Mouse (Mus musculus): ENCODE results near the gene Fmod. TPM values are rescaled to one million over a fixed set of nuclear protein-coding genes. Genes with fewer than 3 reads are reported as not detected.

The Fmod gene
- total RNA-seq, 1 experiment = not detected

DNA sequence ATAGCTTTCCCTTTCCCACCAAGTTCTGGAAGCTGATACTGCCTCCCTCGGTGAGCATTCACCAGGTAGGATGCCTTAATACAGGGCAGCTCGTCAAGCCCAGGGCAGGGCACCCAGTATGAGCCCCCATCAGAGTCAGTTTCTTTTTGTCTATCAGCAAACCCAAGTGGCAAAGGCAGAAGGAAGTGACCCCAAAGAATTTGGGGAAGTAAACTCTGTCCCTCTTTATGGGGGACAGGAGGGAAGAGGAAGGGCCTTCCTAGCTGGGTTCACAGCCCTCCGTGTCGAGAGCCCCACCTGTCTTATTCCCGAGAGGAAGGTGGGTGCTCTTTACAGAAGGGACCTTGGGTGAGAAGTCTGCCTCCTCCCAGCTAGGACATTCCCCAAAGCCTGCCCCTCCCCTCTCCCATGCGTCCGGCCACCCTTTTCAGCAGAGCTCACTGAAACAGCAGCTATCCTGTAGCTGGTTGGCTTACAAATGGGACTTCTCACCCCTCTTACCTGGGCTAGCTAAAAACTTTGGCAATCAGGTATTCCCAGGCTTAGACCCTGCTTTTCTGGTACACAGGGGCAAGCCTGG is 58.1 kb downstream of the Fmod start:
- Histone ChIP-seq H3K4me3 (ENCODE audit: insufficient read depth in 1 of 2, low read depth in 1 of 2, low read length in 2 of 2, poor library complexity in 1 of 2, severe bottlenecking in 1 of 2) (no peak overlapping the region), H3K27ac (ENCODE audit: insufficient read depth, low read depth, low read length, poor library complexity, severe bottlenecking) (no peak overlapping the region), H3K9ac (ENCODE audit: insufficient read depth, low read depth, low read length, poor library complexity, severe bottlenecking) (no peak overlapping the region), H3K36me3 (ENCODE audit: control insufficient read depth, insufficient read depth, low read length, poor library complexity, severe bottlenecking) (no peaks in the 10 kb centered on the region), H3K4me1 (ENCODE audit: control insufficient read depth in 2 of 2, insufficient read depth in 2 of 2, low read length in 2 of 2, poor library complexity in 1 of 2) (peaks cover 7 to 26% of the 10 kb centered on the region in 2 experiments; a peak in 2 of 4 replicates), H3K9me3 (ENCODE audit: control insufficient read depth, insufficient read depth, low read depth, low read length) (no peaks in the 10 kb centered on the region)
- DNase-seq (ENCODE audit: low read depth, low spot score) = no peak
- in situ Hi-C loops (cut with MboI; ENCODE audit: low sequenced_read_pairs in 2 of 2, unreplicated experiment in 2 of 2) = no loop called here
- TF ChIP-seq MAFK (IDR thresholded peaks at IDR 0.05; ENCODE audit: insufficient read depth, low read depth, low read length) = no peak
- no peak for TF ChIP-seq ZNF384 (IDR thresholded peaks at IDR 0.05; ENCODE audit: low read depth, low read length)
- no peak for TF ChIP-seq ZC3H11A (IDR thresholded peaks at IDR 0.05; ENCODE audit: borderline replicate concordance, low read depth, low read length)
- TF ChIP-seq HCFC1 (IDR thresholded peaks at IDR 0.05; ENCODE audit: borderline replicate concordance, insufficient read depth, low read length) = no peak
- TF ChIP-seq CHD2 (IDR thresholded peaks at IDR 0.05; ENCODE audit: low read depth, low read length) = no peak

GRCm38 (mm10) chr1:134095721-134096120 is 58.7 kb downstream of the Fmod start:
- TF ChIP-seq HCFC1 (IDR thresholded peaks at IDR 0.05; ENCODE audit: borderline replicate concordance, insufficient read depth, low read length) (no peak), ZNF384 (IDR thresholded peaks at IDR 0.05; ENCODE audit: low read depth, low read length) (no peak), ZC3H11A (IDR thresholded peaks at IDR 0.05; ENCODE audit: borderline replicate concordance, low read depth, low read length) (no peak), MAFK (IDR thresholded peaks at IDR 0.05; ENCODE audit: insufficient read depth, low read depth, low read length) (no peak), CHD2 (IDR thresholded peaks at IDR 0.05; ENCODE audit: low read depth, low read length) (no peak)
- no peak for DNase-seq (ENCODE audit: low read depth, low spot score)
- H3K4me1 ChIP-seq (ENCODE audit: control insufficient read depth in 2 of 2, insufficient read depth in 2 of 2, low read length in 2 of 2, poor library complexity in 1 of 2) = peaks cover 7 to 31% of the 10 kb centered on the region in 2 experiments; a peak in 3 of 4 replicates
- in situ Hi-C loops (cut with MboI; ENCODE audit: low sequenced_read_pairs in 2 of 2, unreplicated experiment in 2 of 2) = no loop called here
- no peak overlapping the region for H3K9ac ChIP-seq (ENCODE audit: insufficient read depth, low read depth, low read length, poor library complexity, severe bottlenecking)
- H3K4me3 ChIP-seq (ENCODE audit: insufficient read depth in 1 of 2, low read depth in 1 of 2, low read length in 2 of 2, poor library complexity in 1 of 2, severe bottlenecking in 1 of 2) = no peak overlapping the region
- H3K36me3 ChIP-seq (ENCODE audit: control insufficient read depth, insufficient read depth, low read length, poor library complexity, severe bottlenecking) = no peaks in the 10 kb centered on the region
- no peaks in the 10 kb centered on the region for H3K9me3 ChIP-seq (ENCODE audit: control insufficient read depth, insufficient read depth, low read depth, low read length)
- no peak overlapping the region for H3K27ac ChIP-seq (ENCODE audit: insufficient read depth, low read depth, low read length, poor library complexity, severe bottlenecking)

DNA sequence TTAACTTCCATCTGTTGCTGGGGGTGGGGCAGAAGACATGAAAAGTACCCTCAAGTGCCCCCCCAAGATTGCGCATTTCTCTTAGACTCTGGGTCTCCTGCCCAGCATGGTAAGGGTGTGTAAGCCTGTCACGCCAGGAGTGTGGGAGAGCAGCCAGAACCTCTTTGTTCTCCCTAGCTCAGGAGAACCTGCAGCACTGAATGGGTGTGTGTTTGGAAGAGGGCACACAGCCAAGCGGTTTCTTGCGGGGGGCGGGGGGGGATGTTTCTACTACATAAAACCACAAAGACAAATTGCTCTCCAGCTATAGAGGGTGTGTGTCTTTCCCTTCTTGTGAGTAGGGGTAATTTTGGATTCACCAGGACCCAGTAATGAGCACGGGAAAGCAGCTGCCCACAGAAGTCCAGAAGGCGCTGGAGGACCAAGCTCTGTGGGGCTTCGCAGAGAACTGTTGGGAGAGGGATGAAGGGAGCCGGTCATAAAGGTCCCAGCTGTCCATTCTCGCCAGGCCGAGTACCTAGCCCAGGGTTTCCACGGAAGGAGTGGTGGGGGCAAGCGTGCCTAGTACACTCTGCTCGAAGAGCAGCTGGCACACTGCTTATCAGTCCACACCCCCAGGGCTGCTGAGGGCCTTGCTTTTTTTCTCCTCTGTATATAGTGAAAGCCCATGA is 59.3 kb downstream of the Fmod start:
- H3K4me3 ChIP-seq (ENCODE audit: insufficient read depth in 1 of 2, low read depth in 1 of 2, low read length in 2 of 2, poor library complexity in 1 of 2, severe bottlenecking in 1 of 2) = no peak overlapping the region
- H3K36me3 ChIP-seq (ENCODE audit: control insufficient read depth, insufficient read depth, low read length, poor library complexity, severe bottlenecking) = no peaks in the 10 kb centered on the region
- TF ChIP-seq ZNF384 (IDR thresholded peaks at IDR 0.05; ENCODE audit: low read depth, low read length) (no peak), HCFC1 (IDR thresholded peaks at IDR 0.05; ENCODE audit: borderline replicate concordance, insufficient read depth, low read length) (no peak), MAFK (IDR thresholded peaks at IDR 0.05; ENCODE audit: insufficient read depth, low read depth, low read length) (no peak), CHD2 (IDR thresholded peaks at IDR 0.05; ENCODE audit: low read depth, low read length) (no peak), ZC3H11A (IDR thresholded peaks at IDR 0.05; ENCODE audit: borderline replicate concordance, low read depth, low read length) (no peak)
- H3K4me1 ChIP-seq (ENCODE audit: control insufficient read depth in 2 of 2, insufficient read depth in 2 of 2, low read length in 2 of 2, poor library complexity in 1 of 2) = peaks cover 12 to 37% of the 10 kb centered on the region in 2 experiments
- H3K9ac ChIP-seq (ENCODE audit: insufficient read depth, low read depth, low read length, poor library complexity, severe bottlenecking) = no peak overlapping the region
- in situ Hi-C loops (cut with MboI; ENCODE audit: low sequenced_read_pairs in 2 of 2, unreplicated experiment in 2 of 2) = no loop called here
- no peaks in the 10 kb centered on the region for H3K9me3 ChIP-seq (ENCODE audit: control insufficient read depth, insufficient read depth, low read depth, low read length)
- DNase-seq (ENCODE audit: low read depth, low spot score) = no peak
- H3K27ac ChIP-seq (ENCODE audit: insufficient read depth, low read depth, low read length, poor library complexity, severe bottlenecking) = no peak overlapping the region

- Histone ChIP-seq H3K36me3 (ENCODE audit: control insufficient read depth, insufficient read depth, low read length, poor library complexity, severe bottlenecking) (no peaks in the 10 kb centered on the region), H3K4me3 (ENCODE audit: insufficient read depth in 1 of 2, low read depth in 1 of 2, low read length in 2 of 2, poor library complexity in 1 of 2, severe bottlenecking in 1 of 2) (no peak overlapping the region), H3K4me1 (ENCODE audit: control insufficient read depth in 2 of 2, insufficient read depth in 2 of 2, low read length in 2 of 2, poor library complexity in 1 of 2) (peaks cover 13 to 37% of the 10 kb centered on the region in 2 experiments), H3K9me3 (ENCODE audit: control insufficient read depth, insufficient read depth, low read depth, low read length) (no peaks in the 10 kb centered on the region), H3K27ac (ENCODE audit: insufficient read depth, low read depth, low read length, poor library complexity, severe bottlenecking) (no peak overlapping the region), H3K9ac (ENCODE audit: insufficient read depth, low read depth, low read length, poor library complexity, severe bottlenecking) (no peak overlapping the region)
- in situ Hi-C loops (cut with MboI; ENCODE audit: low sequenced_read_pairs in 2 of 2, unreplicated experiment in 2 of 2) = no loop called here
- DNase-seq (ENCODE audit: low read depth, low spot score) = no peak
- TF ChIP-seq ZC3H11A (IDR thresholded peaks at IDR 0.05; ENCODE audit: borderline replicate concordance, low read depth, low read length) = no peak
- TF ChIP-seq ZNF384 (IDR thresholded peaks at IDR 0.05; ENCODE audit: low read depth, low read length) = no peak
- no peak for TF ChIP-seq MAFK (IDR thresholded peaks at IDR 0.05; ENCODE audit: insufficient read depth, low read depth, low read length)
- TF ChIP-seq HCFC1 (IDR thresholded peaks at IDR 0.05; ENCODE audit: borderline replicate concordance, insufficient read depth, low read length) = no peak
- TF ChIP-seq CHD2 (IDR thresholded peaks at IDR 0.05; ENCODE audit: low read depth, low read length) = no peak
Measured at GRCm38 (mm10) chr1:134097080-134097855, 60.2 kb downstream of the Fmod start.

Other genes with a start within 250 kb of the Fmod start
- gene Atp2b4, start 236.2 kb upstream of the Fmod start, total RNA-seq (2012; rRNA removed) = 9.8 and 16.1 TPM in 2 replicates
- 0.36 TPM in 1 of 2 replicates, not detected in the other for gene Optc, start 129.3 kb upstream of the Fmod start, total RNA-seq (2012; rRNA removed)
- not detected in 2 replicates for gene Prelp, start 115.8 kb upstream of the Fmod start, total RNA-seq (2012; rRNA removed)
- 40.2 and 47.5 TPM in 2 replicates for gene Btg2, start 41.9 kb downstream of the Fmod start, total RNA-seq (2012; rRNA removed)
- gene Chit1, start 74.0 kb downstream of the Fmod start, total RNA-seq (2012; rRNA removed) = 0.13 and 0.32 TPM in 2 replicates
- 0.98 and 1.4 TPM in 2 replicates for gene Chil1, start 144.9 kb downstream of the Fmod start, total RNA-seq (2012; rRNA removed)
- not detected in 2 replicates for gene Mybph, start 156.2 kb downstream of the Fmod start, total RNA-seq (2012; rRNA removed)
- 0.16 and 0.58 TPM in 2 replicates for gene Adora1, start 198.2 kb downstream of the Fmod start, total RNA-seq (2012; rRNA removed)

All from ES-E14 (cell line).